Mouse (Mus musculus): ENCODE measurements around the gene Cd52. TPM values are rescaled to one million over a fixed set of nuclear protein-coding genes. Genes with fewer than 3 reads are reported as not detected.

Gene Cd52
- 9.8 TPM for polyA plus RNA-seq (2015; fragmentation: Illumina TruSeq; extraction: RNeasy Lipid Tissue Mini Kit (QIAGEN cat#74804); ENCODE audit: low read depth, low replicate concordance)

DNA sequence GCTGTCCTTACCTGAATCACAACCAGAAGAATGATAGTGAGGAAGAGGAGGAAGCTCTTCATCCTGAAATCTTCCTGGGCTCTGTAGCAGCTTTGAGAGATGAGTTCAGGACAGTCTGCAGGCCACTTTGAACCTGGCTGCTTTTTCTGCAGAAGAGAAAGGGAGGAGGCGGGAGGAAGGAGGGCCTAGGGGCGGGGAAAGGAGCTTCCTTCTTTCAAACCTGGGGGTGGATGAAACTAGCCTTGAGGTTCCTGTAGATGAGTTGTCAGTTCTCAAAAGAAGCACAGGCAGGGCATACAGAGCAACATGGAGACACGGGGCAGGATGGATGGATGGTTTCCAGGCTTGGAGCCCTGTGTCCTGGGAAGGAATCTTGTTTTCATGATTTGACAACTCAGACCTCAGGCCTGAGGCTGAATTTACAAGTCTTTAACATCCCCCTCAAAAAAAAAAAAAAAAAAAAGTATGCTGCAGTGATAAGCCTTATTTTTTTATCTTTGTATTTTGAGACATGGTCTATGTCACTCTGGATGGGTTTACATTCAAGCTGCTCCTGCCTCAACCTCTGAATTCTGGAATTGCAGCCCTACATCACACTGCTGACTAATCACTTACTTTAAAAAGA, at the start of gene Cd52:
Gene Cd52 (minus strand): TSS at position 160 of the 625 bp plus-strand sequence.

DNA sequence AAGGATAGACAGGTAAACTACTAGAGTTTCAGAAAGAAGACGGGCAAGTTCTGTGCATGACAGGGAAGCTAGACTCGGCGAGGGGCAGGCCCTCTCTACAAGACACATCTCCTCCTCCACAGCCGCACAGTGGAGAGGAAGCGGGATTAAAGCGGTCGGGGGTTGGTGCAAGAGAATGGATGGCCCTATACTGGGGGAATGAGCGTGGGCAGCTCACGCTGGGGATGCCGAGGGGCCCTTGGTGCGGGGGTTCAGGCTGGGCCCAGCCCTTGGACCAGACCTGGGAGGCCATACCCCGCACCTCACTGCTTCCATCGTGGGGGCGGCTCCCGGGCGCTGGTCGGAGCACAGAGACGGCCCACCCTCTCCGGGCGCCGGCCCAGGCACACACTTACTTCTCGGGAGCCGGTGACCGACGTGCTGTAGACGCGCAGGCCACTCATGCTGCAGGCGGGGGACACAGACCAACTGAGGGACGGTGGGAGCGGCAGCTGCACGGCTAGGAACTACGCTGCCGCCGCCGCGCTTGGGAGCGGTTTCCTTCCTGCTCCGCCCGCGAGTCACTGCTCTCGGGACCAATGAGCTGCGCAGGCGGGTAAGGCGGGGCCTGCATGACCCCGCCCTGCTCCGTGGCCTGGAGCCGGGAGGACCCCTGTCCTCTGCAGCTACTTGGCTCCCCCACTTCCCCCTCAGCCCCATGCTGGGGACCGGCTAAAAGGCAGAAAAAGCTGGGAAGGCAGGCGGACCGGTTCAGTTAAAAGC, 33.5 kb upstream of the Cd52 start, which contains the start of gene Sh3bgrl3:
Gene Sh3bgrl3 (minus strand): TSS at position 569 of the 762 bp plus-strand sequence.

DNA sequence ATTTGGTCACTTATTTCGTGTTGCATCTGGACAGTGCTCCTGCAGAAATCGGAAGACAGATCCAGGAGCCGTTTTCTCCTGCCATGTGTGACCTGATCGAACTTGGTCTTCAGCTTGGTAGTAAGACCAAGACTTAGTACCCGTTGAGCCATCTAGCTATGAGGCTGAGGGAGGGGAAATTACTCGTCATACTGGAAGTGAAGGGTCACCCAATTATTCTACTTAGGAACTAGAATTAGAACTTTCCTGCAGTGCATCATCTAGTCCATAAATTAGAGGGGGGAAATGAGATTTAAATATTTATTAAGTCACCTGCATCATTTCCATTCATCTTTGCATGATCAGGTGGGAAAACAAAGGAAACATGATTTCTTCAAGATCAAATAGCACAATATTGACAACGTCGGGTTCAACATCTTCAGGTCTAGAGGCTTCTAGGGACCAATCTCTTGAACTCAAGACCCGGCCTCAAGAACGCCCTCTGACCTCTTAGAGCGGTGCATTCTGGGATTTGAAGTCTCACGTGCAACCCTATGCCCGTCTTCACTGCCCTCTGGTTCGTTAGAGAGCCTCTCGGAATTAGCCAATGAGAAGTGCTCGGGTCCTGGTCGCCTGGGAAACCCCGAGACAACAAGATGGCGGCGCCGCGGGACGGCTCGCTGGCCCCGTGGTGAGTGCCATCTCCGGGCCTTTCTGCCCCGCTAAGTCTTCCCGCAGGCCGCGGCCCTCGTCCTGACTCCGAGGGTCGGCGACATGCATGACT, 7.3 kb upstream of the Cd52 start, which contains the start of gene Ubxn11:
Gene Ubxn11 (plus strand): TSS at position 592 of the 763 bp plus-strand sequence.

DNA sequence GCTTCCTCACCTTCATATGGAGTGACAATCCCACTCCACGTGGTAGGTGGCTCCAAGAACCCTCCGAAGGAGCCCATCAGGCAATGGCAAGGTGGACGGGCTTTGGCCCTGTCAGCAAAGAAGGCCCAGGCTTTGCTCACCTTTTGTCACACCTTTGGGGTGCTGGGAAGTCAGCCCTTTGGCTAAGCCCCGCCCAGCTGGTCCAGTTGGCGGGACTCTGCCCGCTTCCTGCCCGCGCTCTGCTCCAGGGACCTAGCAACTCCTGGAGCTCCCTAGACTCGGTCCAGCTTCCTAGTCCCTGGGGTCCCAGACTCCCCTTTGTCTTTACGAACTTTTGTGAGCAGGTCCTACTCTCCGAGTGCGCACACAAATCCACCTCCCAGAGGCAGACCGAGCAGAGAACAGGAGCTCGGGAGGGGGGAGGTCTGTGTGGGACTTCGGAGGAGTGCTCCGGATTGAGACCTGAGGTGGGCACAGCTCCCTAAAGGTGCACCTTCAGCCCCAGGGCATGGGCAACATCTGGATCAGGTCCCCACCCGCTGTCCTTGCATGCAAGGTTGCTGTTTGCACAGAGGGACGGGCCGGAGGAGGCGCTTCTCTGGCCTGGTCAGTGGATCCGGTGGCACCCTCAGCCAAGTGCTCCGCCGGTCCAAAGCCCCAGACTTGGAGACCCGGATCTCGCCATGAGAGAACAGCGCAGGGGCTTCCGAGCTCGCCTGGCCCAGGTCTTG, 34.6 kb downstream of the Cd52 start, which contains the start of gene Crybg2:
Gene Crybg2 (plus strand): TSS at position 681 of the 731 bp plus-strand sequence.

DNA sequence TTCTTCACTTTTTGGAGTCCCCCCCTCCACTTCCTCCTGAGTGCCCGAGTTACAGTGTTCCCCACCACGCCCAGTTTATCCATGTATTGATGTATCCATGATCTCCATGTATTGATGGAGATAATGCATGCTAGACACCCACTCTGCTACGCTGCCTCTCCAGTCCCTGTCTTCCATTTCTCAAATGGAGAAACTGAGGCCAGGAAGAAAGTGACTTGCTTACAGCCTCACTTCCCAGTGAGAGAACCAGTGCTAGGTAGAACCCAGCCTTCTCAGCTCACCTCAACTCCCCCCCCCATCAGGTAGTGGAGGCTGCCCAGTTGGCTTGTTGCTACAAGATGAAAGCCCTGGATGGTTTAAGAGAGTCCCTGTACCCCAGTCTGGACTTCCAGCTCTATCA, 41.3 kb downstream of the Cd52 start, which contains the start of gene Zfp683:
Gene Zfp683 (plus strand): TSS at position 301 of the 400 bp plus-strand sequence.

Other genes with a start within 250 kb of the Cd52 start
- gene Rps6ka1, start 207.3 kb downstream of the Cd52 start, polyA plus RNA-seq (2015; fragmentation: Illumina TruSeq; extraction: RNeasy Lipid Tissue Mini Kit (QIAGEN cat#74804); ENCODE audit: low read depth, low replicate concordance), result 12.6 TPM
- 235 TPM for gene Hmgn2, start 126.4 kb downstream of the Cd52 start, polyA plus RNA-seq (2015; fragmentation: Illumina TruSeq; extraction: RNeasy Lipid Tissue Mini Kit (QIAGEN cat#74804); ENCODE audit: low read depth, low replicate concordance)
- gene Dhdds, start 94.2 kb downstream of the Cd52 start, polyA plus RNA-seq (2015; fragmentation: Illumina TruSeq; extraction: RNeasy Lipid Tissue Mini Kit (QIAGEN cat#74804); ENCODE audit: low read depth, low replicate concordance), result 54.8 TPM
- gene Lin28a, start 76.2 kb downstream of the Cd52 start, polyA plus RNA-seq (2015; fragmentation: Illumina TruSeq; extraction: RNeasy Lipid Tissue Mini Kit (QIAGEN cat#74804); ENCODE audit: low read depth, low replicate concordance), result 0.12 TPM
- gene Zfp683, start 41.2 kb downstream of the Cd52 start, polyA plus RNA-seq (2015; fragmentation: Illumina TruSeq; extraction: RNeasy Lipid Tissue Mini Kit (QIAGEN cat#74804); ENCODE audit: low read depth, low replicate concordance), result not detected
- gene Crybg2, start 34.3 kb downstream of the Cd52 start, polyA plus RNA-seq (2015; fragmentation: Illumina TruSeq; extraction: RNeasy Lipid Tissue Mini Kit (QIAGEN cat#74804); ENCODE audit: low read depth, low replicate concordance), result 3.2 TPM
- 19.3 TPM for gene Ubxn11, start 7.5 kb upstream of the Cd52 start, polyA plus RNA-seq (2015; fragmentation: Illumina TruSeq; extraction: RNeasy Lipid Tissue Mini Kit (QIAGEN cat#74804); ENCODE audit: low read depth, low replicate concordance)
- 286 TPM for gene Sh3bgrl3, start 33.7 kb upstream of the Cd52 start, polyA plus RNA-seq (2015; fragmentation: Illumina TruSeq; extraction: RNeasy Lipid Tissue Mini Kit (QIAGEN cat#74804); ENCODE audit: low read depth, low replicate concordance)
- 12.2 TPM for gene Cep85, start 92.0 kb upstream of the Cd52 start, polyA plus RNA-seq (2015; fragmentation: Illumina TruSeq; extraction: RNeasy Lipid Tissue Mini Kit (QIAGEN cat#74804); ENCODE audit: low read depth, low replicate concordance)
- not detected for gene Gm7534, start 107.9 kb upstream of the Cd52 start, polyA plus RNA-seq (2015; fragmentation: Illumina TruSeq; extraction: RNeasy Lipid Tissue Mini Kit (QIAGEN cat#74804); ENCODE audit: low read depth, low replicate concordance)
- gene Catsper4, start 132.3 kb upstream of the Cd52 start, polyA plus RNA-seq (2015; fragmentation: Illumina TruSeq; extraction: RNeasy Lipid Tissue Mini Kit (QIAGEN cat#74804); ENCODE audit: low read depth, low replicate concordance), result not detected
- 0.18 TPM for gene Cnksr1, start 143.3 kb upstream of the Cd52 start, polyA plus RNA-seq (2015; fragmentation: Illumina TruSeq; extraction: RNeasy Lipid Tissue Mini Kit (QIAGEN cat#74804); ENCODE audit: low read depth, low replicate concordance)
- not detected for gene E130218I03Rik, start 148.6 kb upstream of the Cd52 start, polyA plus RNA-seq (2015; fragmentation: Illumina TruSeq; extraction: RNeasy Lipid Tissue Mini Kit (QIAGEN cat#74804); ENCODE audit: low read depth, low replicate concordance)
- 12.3 TPM for gene Zfp593, start 150.5 kb upstream of the Cd52 start, polyA plus RNA-seq (2015; fragmentation: Illumina TruSeq; extraction: RNeasy Lipid Tissue Mini Kit (QIAGEN cat#74804); ENCODE audit: low read depth, low replicate concordance)
- not detected for gene Gm30191, start 151.9 kb upstream of the Cd52 start, polyA plus RNA-seq (2015; fragmentation: Illumina TruSeq; extraction: RNeasy Lipid Tissue Mini Kit (QIAGEN cat#74804); ENCODE audit: low read depth, low replicate concordance)
- gene Grrp1, start 159.0 kb upstream of the Cd52 start, polyA plus RNA-seq (2015; fragmentation: Illumina TruSeq; extraction: RNeasy Lipid Tissue Mini Kit (QIAGEN cat#74804); ENCODE audit: low read depth, low replicate concordance), result 4.2 TPM
- 11.7 TPM for gene Pdik1l, start 192.8 kb upstream of the Cd52 start, polyA plus RNA-seq (2015; fragmentation: Illumina TruSeq; extraction: RNeasy Lipid Tissue Mini Kit (QIAGEN cat#74804); ENCODE audit: low read depth, low replicate concordance)
- gene Trim63, start 220.0 kb upstream of the Cd52 start, polyA plus RNA-seq (2015; fragmentation: Illumina TruSeq; extraction: RNeasy Lipid Tissue Mini Kit (QIAGEN cat#74804); ENCODE audit: low read depth, low replicate concordance), result not detected
- gene Slc30a2, start 248.1 kb upstream of the Cd52 start, polyA plus RNA-seq (2015; fragmentation: Illumina TruSeq; extraction: RNeasy Lipid Tissue Mini Kit (QIAGEN cat#74804); ENCODE audit: low read depth, low replicate concordance), result not detected